Mouse (Mus musculus): ENCODE data around the gene Frs2.

DNA sequence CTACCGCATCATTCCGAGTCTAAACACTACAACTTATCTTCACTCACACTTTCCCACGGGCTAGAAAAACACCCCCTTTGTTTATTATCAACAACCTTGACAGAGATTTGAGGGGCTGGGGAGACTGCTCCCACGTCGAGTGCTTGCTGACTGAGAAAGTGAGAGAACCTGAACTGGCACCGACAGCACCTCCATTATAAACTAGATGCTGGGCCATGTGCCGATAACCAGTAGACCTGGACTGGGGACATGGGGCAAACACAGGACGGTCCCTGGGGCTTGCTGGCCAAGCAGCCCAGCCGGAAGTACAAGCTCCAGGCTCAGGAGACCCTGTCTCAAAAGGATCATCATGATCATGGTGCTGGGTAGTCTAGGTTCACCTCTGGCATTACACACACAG is 1.9 kb downstream of the Frs2 start:
- no peak for TF ChIP-seq POLR2A (IDR thresholded peaks at IDR 0.05; ENCODE audit: borderline replicate concordance, extremely low read depth, low read depth, low read length)
- TF ChIP-seq CTCF (IDR thresholded peaks at IDR 0.05; ENCODE audit: insufficient read depth, low read length): no peak
